Mouse (Mus musculus): ENCODE measurements around the gene Tnn.

The Tnn gene

GRCm38 (mm10) chr1:160153480-160153879 lies at the start of gene Tnn:
Gene Tnn, minus strand, starts transcription at chr1:160153580.
- DNase-seq (ENCODE audit: low read depth), result no peak

GRCm38 (mm10) chr1:160195337-160195663 lies 41.9 kb upstream of the Tnn start:
- DNase-seq (ENCODE audit: low read depth), result no peak

GRCm38 (mm10) chr1:160194529-160195336 lies 41.4 kb upstream of the Tnn start, which contains the start of gene Mrps14:
Gene Mrps14, plus strand, starts transcription at chr1:160195215.
- DNase-seq (ENCODE audit: low read depth), result peak; percentile 100

- peak; percentile 46 for DNase-seq (ENCODE audit: low read depth)
These were observed 31.1 kb upstream of the Tnn start for GRCm38 (mm10) chr1:160184506-160184905.

GRCm38 (mm10) chr1:160181216-160181615 lies 27.8 kb upstream of the Tnn start:
- DNase-seq (ENCODE audit: low read depth), result no peak

- DNase-seq (ENCODE audit: low read depth), result no peak
These were observed 23.5 kb upstream of the Tnn start for GRCm38 (mm10) chr1:160176903-160177302.

DNA sequence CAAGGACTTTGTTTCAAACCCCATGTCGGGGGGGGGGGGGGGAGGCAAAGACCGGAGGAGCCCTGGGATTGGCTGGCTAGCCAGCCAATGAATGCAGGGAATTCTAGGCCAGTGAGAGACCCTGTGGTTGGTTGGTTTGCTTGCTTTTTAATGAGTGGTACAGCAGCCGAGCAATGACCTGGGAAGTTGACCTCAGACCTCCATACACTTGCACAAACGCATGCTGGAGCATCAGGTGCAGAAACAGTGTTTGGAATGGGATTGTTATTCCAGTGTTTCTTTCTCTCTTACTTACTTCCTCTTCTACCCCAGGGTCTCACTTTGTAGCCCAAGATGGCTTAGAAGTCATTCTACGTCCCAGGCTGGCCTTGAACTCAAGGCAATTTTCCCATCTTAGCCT lies 13.2 kb upstream of the Tnn start:
- no peak for DNase-seq (ENCODE audit: low read depth)

DNA sequence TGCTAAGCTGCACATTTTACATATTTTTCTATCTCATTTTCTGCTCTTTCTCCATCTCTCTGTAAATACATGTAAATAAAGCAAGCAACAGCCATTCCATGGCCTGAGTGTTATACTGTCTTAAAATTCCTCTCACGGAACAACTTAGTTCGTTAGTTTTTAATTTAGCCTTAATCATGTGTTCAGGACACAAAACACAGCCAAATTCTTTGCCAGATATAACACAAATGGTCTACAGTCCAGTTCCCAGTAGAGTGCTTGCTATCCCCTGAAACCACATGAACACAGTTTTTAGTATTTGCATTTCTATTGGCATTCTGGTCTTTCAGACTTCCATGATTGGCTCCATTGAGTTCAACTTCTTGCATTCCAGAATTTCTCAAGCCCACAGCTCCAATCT lies 4.8 kb upstream of the Tnn start:
- no peak for DNase-seq (ENCODE audit: low read depth)

DNA sequence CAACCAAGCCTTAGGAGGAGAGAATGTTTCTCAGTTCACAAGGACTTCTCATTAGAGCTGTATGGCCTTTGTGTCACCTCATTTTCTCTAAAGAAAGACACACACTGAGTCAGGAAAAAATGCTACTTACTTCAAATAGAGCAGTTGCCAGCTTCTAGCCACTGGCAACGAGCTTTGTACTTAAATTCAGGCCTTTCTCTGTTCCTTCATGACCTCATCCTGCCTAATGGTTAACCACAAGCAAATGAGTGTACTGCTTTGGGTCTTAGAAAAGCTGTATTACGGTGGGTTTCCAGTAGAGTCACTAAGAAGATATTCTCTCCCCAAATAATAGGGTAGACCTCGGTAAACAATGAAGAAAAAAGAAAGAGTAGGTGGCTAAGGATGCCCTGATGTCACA lies 2.7 kb downstream of the Tnn start:
- peak; percentile 14 for DNase-seq (ENCODE audit: low read depth)

DNA sequence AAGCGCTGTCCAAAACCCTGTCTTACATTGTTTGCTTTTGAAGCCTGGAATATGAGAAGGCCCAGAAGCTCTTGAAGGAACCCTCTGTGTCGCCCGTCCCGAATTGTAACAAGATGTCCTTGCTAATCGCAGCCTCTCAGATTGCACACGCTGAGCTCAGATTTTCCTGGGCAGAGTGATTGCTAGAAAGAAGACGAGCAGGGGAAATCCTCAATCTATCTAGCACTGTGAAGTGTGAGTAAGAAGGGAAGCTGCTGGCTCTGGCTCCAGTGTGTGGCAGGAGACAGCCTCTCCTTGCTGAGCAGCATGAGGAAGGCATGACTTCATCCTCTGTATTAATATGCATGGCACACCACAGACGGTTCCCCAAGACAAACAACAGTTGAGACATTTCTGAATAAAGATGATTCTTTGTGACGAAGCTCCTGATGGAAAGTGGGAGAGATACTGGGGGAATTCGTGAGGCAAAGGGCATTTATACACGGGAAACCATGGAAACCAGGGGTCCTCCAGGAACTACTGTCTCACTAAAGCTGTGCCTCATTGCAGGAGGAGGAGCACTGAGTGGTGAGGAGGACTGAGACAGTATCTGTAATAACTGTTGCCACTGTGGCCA lies 4.0 kb downstream of the Tnn start:
- no peak for DNase-seq (ENCODE audit: low read depth)

- DNase-seq (ENCODE audit: low read depth), result no peak
These were observed 6.1 kb downstream of the Tnn start for GRCm38 (mm10) chr1:160147274-160147673.

DNA sequence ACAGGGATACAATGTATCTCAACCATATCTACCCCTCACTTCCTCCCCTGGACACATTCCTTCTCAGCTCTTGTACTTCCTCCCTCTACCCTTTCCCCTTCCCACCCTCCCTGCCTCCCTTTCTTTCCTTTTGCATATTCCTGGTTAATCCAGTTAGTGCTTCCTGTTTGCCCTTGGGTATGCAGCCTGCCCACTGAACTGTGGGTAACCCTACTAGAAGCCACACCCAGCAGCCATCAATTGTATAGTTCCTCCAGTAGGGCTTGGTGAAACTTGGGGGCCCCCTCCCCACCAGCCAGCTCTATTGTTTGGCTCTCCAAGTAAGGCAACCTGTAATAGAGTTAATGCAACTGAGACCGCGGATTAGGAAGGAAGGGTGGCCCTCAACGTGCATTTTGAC lies 7.8 kb downstream of the Tnn start:
- DNase-seq (ENCODE audit: low read depth), result no peak

DNA sequence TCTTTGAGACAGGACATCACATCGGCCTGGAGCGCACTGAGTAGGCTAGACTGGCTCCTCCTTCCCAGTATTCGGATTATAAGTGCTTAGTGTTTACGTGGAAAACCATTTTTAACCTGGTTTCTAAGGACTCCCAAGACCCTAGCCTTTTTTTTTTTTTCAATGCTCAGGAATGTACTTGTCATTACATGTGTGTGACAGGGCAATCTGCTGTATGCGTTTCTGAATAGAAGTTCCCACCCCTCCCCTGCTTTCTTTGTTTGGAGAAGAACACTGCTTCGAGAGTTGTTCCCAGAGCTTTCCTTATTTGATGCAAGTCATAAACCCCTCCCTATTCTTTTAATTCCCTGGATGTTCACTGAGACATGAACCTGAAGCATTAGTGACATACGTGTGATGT lies 9.0 kb downstream of the Tnn start:
- DNase-seq (ENCODE audit: low read depth), result no peak

- no peak for DNase-seq (ENCODE audit: low read depth)
These were observed 17.0 kb downstream of the Tnn start for GRCm38 (mm10) chr1:160136362-160136890.

DNA sequence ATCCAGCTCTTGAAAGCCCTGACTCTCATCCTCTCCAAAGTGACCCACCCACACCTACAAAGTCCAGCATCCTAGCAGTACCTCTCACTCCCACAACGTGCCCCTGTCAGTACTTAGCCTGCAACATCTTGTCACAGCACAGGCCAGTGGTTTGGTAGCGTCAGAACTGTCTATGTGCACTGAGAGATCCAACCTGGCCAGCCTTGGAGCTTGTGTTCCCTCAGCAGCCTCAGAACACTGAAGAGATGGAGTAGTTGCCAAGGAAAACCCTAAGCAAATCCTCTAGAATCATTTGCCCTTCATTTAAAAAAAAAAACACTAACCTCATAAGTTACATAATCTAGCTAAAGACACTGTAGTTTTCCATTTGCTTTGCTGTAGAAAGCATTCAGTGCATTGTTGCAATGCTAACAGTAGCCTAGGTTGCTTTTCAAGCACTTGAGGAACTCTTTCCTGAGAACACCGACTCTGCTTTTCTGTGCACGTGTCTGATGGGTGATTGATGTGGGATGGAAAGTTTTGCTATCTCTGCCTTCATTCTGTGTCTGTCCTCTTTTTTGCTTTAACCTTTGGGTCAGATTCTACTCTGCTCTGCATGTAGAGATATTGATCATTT lies 19.8 kb downstream of the Tnn start:
- DNase-seq (ENCODE audit: low read depth), result no peak

- DNase-seq (ENCODE audit: low read depth), result no peak
These were observed 29.4 kb downstream of the Tnn start for GRCm38 (mm10) chr1:160123957-160124356.

DNA sequence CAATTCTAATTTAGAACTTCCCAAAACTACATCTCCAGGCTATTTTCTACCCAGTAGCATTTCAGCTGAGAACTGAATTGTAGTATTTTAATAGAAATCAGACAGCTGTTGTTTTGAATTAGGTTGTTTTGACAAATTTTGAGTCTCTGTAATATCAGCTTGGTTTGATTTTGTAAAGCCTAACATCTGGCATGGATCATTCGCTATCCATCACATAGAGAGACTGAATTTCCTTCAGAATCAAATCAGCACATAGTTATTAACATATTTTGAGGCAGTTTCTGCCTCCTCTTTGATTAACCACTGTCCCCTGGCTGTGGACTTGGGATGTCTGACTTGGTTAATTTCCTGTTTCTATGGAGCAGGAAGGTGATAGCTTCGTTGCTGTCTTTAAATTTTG lies 44.8 kb downstream of the Tnn start:
- no peak for DNase-seq (ENCODE audit: low read depth)

DNA sequence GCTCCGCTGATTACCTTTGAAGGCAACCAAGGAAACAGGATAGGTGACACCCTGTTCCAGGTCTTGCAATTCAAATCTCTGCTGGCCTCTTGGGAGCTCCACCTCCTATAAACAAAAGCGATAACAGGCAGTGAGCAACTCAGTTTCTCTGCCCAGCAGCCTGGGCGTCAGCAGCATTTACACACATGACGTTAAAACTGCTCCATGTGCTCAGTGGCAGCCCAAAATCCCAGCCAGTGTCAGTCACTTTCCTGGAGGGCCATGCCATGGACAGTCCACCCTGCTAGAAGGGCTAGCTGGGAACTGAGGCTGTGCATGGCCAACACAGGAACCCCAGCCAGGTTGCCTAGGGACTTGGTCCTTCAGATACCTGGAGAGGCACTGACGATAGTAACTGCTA lies 48.0 kb downstream of the Tnn start:
- DNase-seq (ENCODE audit: low read depth), result no peak

DNA sequence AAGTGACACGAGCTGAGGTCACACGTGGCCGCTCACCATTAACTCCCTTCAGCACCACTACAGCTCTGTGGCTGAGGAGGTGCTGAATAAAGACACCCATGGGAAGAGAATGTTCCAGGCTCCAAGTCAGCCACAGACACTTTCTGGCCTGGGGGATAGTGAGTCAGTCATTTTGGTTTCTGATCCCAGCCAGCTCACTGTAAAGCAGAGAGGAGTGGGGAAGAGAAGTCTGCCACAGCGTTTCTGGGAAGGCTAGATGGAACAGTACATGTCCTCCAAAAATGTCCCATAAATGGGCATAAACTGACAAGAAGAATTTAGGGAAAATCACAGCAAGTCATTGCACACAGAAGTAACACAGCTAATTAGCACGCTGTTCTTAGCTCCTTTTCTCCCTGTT lies 52.4 kb downstream of the Tnn start:
- DNase-seq (ENCODE audit: low read depth), result no peak

DNA sequence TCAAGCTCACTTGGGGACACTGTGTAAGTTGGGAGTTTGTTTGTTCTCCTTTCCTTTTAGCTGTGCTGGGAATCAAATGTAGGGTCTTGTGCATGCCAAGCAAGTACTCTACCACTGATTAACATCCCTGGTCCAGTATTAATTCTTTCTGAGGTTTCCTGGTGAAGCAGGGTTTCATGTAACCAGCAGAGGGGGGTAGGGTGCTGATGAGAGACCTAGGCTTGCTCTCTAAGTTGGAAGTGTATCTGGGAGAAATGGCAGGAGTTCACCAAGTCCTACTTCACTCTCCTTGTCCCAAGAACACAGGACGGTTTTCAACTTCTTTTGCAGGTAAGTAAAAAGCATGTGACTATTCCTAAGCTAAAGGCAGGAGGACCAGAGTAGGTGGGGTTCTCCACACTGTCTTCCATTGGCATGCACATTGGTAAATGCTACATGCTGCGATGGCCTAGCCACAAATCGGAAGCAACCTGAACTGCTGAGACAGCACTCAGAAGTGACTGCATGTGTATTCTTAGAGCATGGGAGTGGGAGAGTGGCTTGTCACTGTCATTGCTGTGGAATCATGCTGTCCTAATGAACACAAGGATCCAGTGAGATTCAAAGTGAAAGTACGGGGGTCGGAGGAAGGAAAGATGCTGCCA lies 53.6 kb downstream of the Tnn start:
- peak; percentile 51 for DNase-seq (ENCODE audit: low read depth)

- DNase-seq (ENCODE audit: low read depth), result no peak
These were observed 66.7 kb downstream of the Tnn start for GRCm38 (mm10) chr1:160086651-160087050.

DNA sequence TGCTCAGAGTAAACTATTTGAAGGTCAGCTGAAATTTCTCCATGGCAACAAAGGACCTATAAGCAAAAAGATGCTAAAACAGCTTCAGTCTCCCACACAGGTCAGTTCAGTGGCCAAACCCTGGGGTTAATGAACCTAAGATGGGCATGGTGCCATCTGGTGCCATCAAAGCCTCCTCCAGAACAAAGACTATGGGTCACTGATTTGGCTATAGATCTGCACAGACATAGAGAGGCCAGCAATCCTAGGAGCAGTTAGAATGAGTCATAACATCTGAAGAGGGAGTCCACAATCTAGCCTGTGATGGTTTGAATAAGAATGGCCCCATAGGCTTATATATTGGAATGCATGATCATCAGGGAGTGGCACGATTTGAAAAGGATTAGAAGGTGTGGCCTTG lies 69.1 kb downstream of the Tnn start:
- DNase-seq (ENCODE audit: low read depth), result no peak

DNA sequence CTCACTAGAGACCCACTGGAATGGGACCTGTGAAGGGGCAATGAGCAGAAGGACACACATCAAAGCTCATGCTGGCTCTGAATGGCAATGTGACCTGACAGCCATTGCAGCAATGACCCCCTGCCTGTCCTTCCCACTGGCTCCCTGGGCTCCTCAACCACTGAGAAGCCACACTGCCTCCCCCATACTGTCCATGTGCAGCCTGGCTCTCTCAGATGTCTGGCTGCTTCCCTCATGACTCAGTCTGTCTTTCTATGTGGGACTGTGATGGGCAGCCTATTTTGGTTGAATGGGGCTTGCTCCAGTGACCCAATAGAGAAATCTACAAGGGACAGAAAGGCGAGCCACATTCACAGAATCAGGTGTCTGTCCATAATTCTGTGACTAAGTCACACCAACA lies 70.7 kb downstream of the Tnn start:
- no peak for DNase-seq (ENCODE audit: low read depth)

All from 416B (cell line).